Mouse (Mus musculus) embryonic facial prominence, embryonic 10.5 days (tissue): ENCODE measurements around the gene Slc22a21. TPM values are rescaled to one million over a fixed set of nuclear protein-coding genes. Genes with fewer than 3 reads are reported as not detected.
"Not testable (repeated sequence)": the region's sequence is repeated elsewhere in the genome, so short reads cannot be mapped to it uniquely, and the experiment has no call there.

Source experiments
- DNase-seq: peaks from one replicate; pipeline ENCODE4 v3.0.0-alpha.2; 2017; ENCODE audit warnings: low spot score
- H3K27ac ChIP-seq: fragments of 300-500 bp; sonication (generic); replicated peaks from 2 replicates; pipeline ENCODE4 v1.5.1; 2016; ENCODE audit warnings: mild to moderate bottlenecking
- H3K27me3 ChIP-seq: fragments of 300-500 bp; sonication (generic); replicated peaks from 2 replicates; pipeline ENCODE4 v1.6.1; 2016; ENCODE audit warnings: low read depth, mild to moderate bottlenecking; ENCODE audit not compliant: poor library complexity, severe bottlenecking
- H3K36me3 ChIP-seq: fragments of 300-500 bp; sonication (generic); replicated peaks from 2 replicates; pipeline ENCODE4 v1.6.1; 2016; ENCODE audit warnings: mild to moderate bottlenecking, moderate library complexity
- H3K4me1 ChIP-seq: fragments of 300-500 bp; sonication (generic); 2 replicates; pipeline ENCODE4 v1.6.1; 2016
- H3K4me3 ChIP-seq: fragments of 300-500 bp; sonication (generic); 2 replicates; pipeline ENCODE4 v1.5.1; 2016; ENCODE audit warnings: mild to moderate bottlenecking, moderate library complexity
- H3K9me3 ChIP-seq: fragments of 300-500 bp; sonication (generic); 2 replicates; pipeline ENCODE4 v1.6.1; 2016; ENCODE audit warnings: mild to moderate bottlenecking
- WGBS: fragments of 180-500 bp; shearing (Covaris S2); methylation state at CpG from one replicate; pipeline ENCODE4 v1.1.7; 2016; 5-methylcytosine and 5-hydroxymethylcytosine counted together
- polyA plus RNA-seq: library from polyadenylated mRNA; unstranded; fragments of >200 nt; fragmentation: Nextera tagmentation; extraction: Ambion mirVana; gene quantifications from 2 replicates; pipeline ENCODE4 v1.2.1, GENCODE M21; 2016

The Slc22a21 gene
- polyA plus RNA-seq, 1 experiment from 2014 or later = 2.6 TPM

DNA sequence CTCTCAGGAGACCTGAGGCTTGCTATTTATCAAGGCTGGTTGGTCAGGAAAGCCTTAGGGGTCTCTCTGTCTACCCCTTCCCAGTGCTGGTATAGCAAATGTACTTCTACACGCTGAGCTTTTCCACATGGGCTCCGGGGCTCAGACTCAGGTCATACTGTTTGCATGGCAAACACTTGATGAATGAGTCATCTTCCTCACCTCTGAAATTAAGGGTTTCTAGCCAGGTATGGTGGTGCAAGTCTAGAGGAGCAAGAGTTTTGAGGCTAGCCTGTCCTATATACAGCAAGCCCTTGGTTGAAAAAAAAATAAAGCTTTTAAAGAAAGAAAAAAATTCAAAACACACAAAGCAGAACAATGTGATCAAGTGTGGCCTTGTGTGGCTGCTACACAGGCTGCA is 31.1 kb upstream of the Slc22a21 start:
- 92% methylated on average over 2 of the region's 2 CpGs for WGBS
- Histone ChIP-seq H3K9me3 (no peaks in the 10 kb centered on the region), H3K4me1 (peaks cover 14% of the 10 kb centered on the region), H3K4me3 (no peak overlapping the region), H3K27me3 (no peaks in the 10 kb centered on the region), H3K36me3 (no peaks in the 10 kb centered on the region), H3K27ac (no peak overlapping the region)
- DNase-seq = no peak

DNA sequence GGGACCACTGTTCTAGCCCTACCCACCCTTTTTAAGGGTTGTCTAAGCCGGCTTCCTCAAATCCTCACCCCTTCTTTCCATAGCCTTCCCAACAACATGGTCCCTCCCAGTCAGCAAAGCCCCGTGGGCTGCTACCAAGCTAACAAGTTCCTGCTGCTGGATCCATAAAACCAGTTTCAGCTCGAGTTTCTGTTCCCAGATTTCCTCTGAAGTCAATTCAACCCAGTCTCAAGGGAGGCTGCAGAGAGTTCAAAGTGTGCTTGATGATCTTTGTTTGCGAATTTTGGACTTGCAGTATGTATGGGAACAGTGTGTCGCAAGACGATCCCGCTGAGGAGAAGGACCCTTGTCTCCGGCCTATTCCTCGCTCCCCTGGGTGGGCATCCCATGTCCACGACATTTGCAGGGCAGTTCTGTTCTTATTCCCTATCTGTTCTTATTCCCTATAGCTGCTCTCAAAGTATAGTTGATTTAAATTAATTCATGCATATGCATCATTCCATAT is 28.3 kb upstream of the Slc22a21 start:
- Histone ChIP-seq H3K27me3 (0 out of 2 replicates have a peak, but pooled peaks cover 2% of the 10 kb centered on the region), H3K36me3 (no peaks in the 10 kb centered on the region), H3K27ac (no peak overlapping the region), H3K4me1 (peaks cover 14% of the 10 kb centered on the region), H3K9me3 (no peaks in the 10 kb centered on the region), H3K4me3 (no peak overlapping the region)
- WGBS = 67% methylated on average over 10 of the region's 10 CpGs
- DNase-seq = no peak

DNA sequence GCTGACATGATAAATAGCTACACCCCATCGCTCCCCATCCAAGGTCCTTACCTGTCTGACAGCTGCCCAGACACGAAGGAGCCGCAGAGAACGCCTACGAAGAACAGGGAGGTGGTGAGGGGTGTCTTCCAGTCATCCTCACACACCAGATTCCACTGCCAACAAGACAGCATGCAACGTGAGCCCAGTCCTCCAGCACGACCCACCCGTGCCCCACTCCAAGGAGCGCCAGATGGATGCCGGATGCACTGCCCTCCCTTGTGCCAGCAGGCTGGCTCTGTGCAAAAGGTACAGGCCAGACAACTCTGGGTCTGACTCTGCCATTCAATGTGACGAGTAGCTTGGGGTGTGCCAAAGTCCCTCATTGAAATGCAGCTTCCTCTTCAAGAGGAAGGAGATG is 27.6 kb upstream of the Slc22a21 start:
- Histone ChIP-seq H3K27me3 (0 out of 2 replicates have a peak, but pooled peaks cover 2% of the 10 kb centered on the region), H3K36me3 (no peaks in the 10 kb centered on the region), H3K4me1 (peaks cover 16% of the 10 kb centered on the region), H3K9me3 (no peaks in the 10 kb centered on the region), H3K4me3 (no peak overlapping the region), H3K27ac (peak overlapping the region; percentile 14; the same call in 1 of the 2 replicates)
- 90% methylated on average over 11 of the region's 11 CpGs for WGBS
- DNase-seq = no peak

- Histone ChIP-seq H3K4me1 (peaks cover 20% of the 10 kb centered on the region), H3K9me3 (no peaks in the 10 kb centered on the region), H3K27ac (no peak overlapping the region; the same call in 1 of the 2 replicates), H3K36me3 (no peaks in the 10 kb centered on the region), H3K4me3 (no peak overlapping the region), H3K27me3 (0 out of 2 replicates have a peak, but pooled peaks cover 2% of the 10 kb centered on the region)
- DNase-seq = no peak
- WGBS = 83% methylated on average over 4 of the region's 4 CpGs
Observed at GRCm38 (mm10) chr11:54006901-54007300, 26.8 kb upstream of the Slc22a21 start.

- H3K27ac ChIP-seq, H3K36me3 ChIP-seq, H3K27me3 ChIP-seq, H3K9me3 ChIP-seq, H3K4me3 ChIP-seq, DNase-seq: not testable (repeated sequence)
- WGBS = 85% methylated on average over 5 of the region's 5 CpGs
- H3K4me1 ChIP-seq = peaks cover 20% of the 10 kb centered on the region
Observed at GRCm38 (mm10) chr11:54006362-54006761, 26.2 kb upstream of the Slc22a21 start.

- 0 out of 2 replicates have a peak, but pooled peaks cover 2% of the 10 kb centered on the region for H3K27me3 ChIP-seq
- peak overlapping the region; percentile 37; the same call in 1 of the 2 replicates for H3K27ac ChIP-seq
- H3K36me3 ChIP-seq = no peaks in the 10 kb centered on the region
- WGBS = 81% methylated on average over 3 of the region's 3 CpGs
- H3K4me1 ChIP-seq = peaks cover 20% of the 10 kb centered on the region
- H3K4me3 ChIP-seq = no peak overlapping the region
- no peak for DNase-seq
- H3K9me3 ChIP-seq = no peaks in the 10 kb centered on the region
Observed at GRCm38 (mm10) chr11:54004734-54005133, 24.6 kb upstream of the Slc22a21 start.

- Histone ChIP-seq H3K27me3 (0 out of 2 replicates have a peak, but pooled peaks cover 2% of the 10 kb centered on the region), H3K27ac (no peak overlapping the region), H3K36me3 (no peaks in the 10 kb centered on the region)
Observed at GRCm38 (mm10) chr11:54004221-54004620, 24.1 kb upstream of the Slc22a21 start.

GRCm38 (mm10) chr11:54002761-54003717 is 22.9 kb upstream of the Slc22a21 start:
- H3K9me3 ChIP-seq, H3K4me3 ChIP-seq, H3K27me3 ChIP-seq, H3K36me3 ChIP-seq: not testable (repeated sequence)
- peak overlapping the region; percentile 72 for H3K27ac ChIP-seq
- DNase-seq = peak; percentile 71
- WGBS = 49% methylated on average over 12 of the region's 12 CpGs
- peaks cover 12% of the 10 kb centered on the region for H3K4me1 ChIP-seq

More at GRCm38 (mm10) chr11:54004221-54004620, 24.1 kb upstream of the Slc22a21 start:
- H3K4me3 ChIP-seq = no peak overlapping the region
- H3K9me3 ChIP-seq = no peaks in the 10 kb centered on the region
- no peak for DNase-seq
- whole genome bisulfite sequencing = 85% methylated on average over 9 of the region's 9 CpGs
- H3K4me1 ChIP-seq = peaks cover 20% of the 10 kb centered on the region

DNA sequence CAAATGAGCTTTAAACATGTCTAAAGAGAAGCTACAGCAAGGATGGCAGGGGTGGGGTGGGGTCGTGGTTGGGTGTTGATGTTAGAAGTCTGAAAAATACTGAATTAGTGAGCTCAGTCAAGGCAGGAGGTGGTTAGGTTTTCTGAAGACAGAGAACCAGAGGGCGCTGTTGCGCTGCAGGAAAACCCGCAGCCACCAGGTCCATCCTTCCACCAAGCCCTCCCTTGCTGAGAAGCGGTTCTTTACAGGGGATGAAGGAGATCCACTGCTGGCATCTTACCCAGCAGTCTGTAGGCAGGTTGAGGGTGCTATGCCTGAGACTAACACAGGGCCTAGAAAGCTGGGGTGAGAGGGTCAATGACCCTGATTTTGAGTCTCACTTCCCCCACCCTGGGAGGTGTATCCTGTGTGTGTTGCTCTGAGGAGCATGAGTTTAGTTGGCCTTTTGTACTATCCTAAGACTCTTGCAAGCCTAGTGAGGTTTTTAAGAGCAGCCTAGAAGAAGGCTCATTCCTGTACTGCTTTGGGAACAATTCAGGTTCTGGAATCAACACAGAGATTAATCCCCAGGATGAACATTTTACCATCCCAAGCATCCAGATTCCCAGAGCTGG is 22.1 kb upstream of the Slc22a21 start:
- 0 out of 2 replicates have a peak, but pooled peaks cover 2% of the 10 kb centered on the region for H3K27me3 ChIP-seq
- H3K9me3 ChIP-seq = no peaks in the 10 kb centered on the region
- no peaks in the 10 kb centered on the region for H3K36me3 ChIP-seq
- 6% methylated on average over 5 of the region's 5 CpGs for WGBS
- no peak overlapping the region for H3K4me3 ChIP-seq
- peak; percentile 64 for DNase-seq
- H3K4me1 ChIP-seq = peaks cover 7% of the 10 kb centered on the region
- 0 out of 2 replicates have a peak overlapping the region, but pooled peaks have one; percentile 16 for H3K27ac ChIP-seq

- Histone ChIP-seq H3K4me1 (peaks cover 4% of the 10 kb centered on the region; the same call in 1 of the 2 replicates), H3K27me3 (no peaks in the 10 kb centered on the region), H3K36me3 (no peaks in the 10 kb centered on the region), H3K27ac (no peak overlapping the region), H3K9me3 (no peaks in the 10 kb centered on the region), H3K4me3 (no peak overlapping the region)
- no peak for DNase-seq
- 75% methylated on average over 2 of the region's 2 CpGs for WGBS
Observed at GRCm38 (mm10) chr11:53997661-53998060, 17.5 kb upstream of the Slc22a21 start.

- Histone ChIP-seq H3K36me3 (no peaks in the 10 kb centered on the region), H3K4me3 (no peak overlapping the region), H3K27me3 (no peaks in the 10 kb centered on the region), H3K27ac (no peak overlapping the region), H3K9me3 (no peaks in the 10 kb centered on the region), H3K4me1 (no peaks in the 10 kb centered on the region)
- no peak for DNase-seq
- 89% methylated on average over 4 of the region's 4 CpGs for WGBS
Observed at GRCm38 (mm10) chr11:53992264-53992663, 12.1 kb upstream of the Slc22a21 start.

DNA sequence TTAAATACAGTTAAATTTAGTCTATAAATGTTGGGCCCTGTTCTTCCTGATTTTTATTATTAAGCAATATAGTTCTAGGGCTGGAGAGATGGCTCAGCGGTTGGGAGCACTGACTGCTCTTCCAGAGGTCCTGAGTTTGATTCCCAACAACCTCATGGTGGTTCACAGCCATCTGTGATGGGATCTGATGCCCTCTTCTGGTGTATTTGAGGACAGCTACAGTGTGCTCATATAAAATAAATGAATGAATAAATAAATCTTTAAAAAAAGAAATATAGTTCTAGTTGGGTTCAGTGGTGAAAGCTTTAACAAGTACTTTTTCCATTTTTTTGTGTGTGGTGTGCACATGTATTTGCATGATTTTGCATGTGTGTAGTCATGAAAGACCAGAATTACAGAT is 9.1 kb upstream of the Slc22a21 start:
- Histone ChIP-seq H3K9me3 (no peaks in the 10 kb centered on the region), H3K36me3 (no peaks in the 10 kb centered on the region), H3K4me3 (no peak overlapping the region), H3K4me1 (no peaks in the 10 kb centered on the region), H3K27me3 (no peaks in the 10 kb centered on the region), H3K27ac (no peak overlapping the region)
- WGBS = 56% methylated on average over 1 of the region's 1 CpGs
- DNase-seq = no peak
